Mouse (Mus musculus) G1E (cell line): ENCODE data around the gene Iglon5. TPM values are rescaled to one million over a fixed set of nuclear protein-coding genes. Genes with fewer than 3 reads are reported as not detected.
A peak's percentile ranks its signal among the peaks of the same experiment; 100 is the strongest.

Experiments used
- ATAC-seq: 2 replicates; pipeline ENCODE4 v1.8.0; 2016; ENCODE audit warnings: mild to moderate bottlenecking; ENCODE audit not compliant: insufficient number of reproducible peaks, poor library complexity, low FRiP score, severe bottlenecking; ENCODE audit errors: extremely low read depth
- DNase-seq: peaks from one replicate; pipeline ENCODE4 v3.0.0; 2012; ENCODE audit warnings: low spot score
- H3K27me3 ChIP-seq: 2 replicates; pipeline ENCODE4 v1.6.1; 2012; ENCODE audit warnings: mild to moderate bottlenecking, low read length, inconsistent platforms; ENCODE audit not compliant: insufficient read depth
- H3K36me3 ChIP-seq: replicated peaks from 2 replicates; pipeline ENCODE3; 2012; ENCODE audit warnings: mild to moderate bottlenecking, inconsistent platforms
- H3K4me1 ChIP-seq: 2 replicates; pipeline ENCODE4 v1.6.1; 2012; ENCODE audit warnings: low read depth, low read length, inconsistent platforms, mixed read lengths; ENCODE audit not compliant: insufficient read depth
- H3K4me3 ChIP-seq: 2 replicates; pipeline ENCODE4 v1.5.1; 2012; ENCODE audit warnings: low read depth, mild to moderate bottlenecking, inconsistent platforms, low read length, moderate library complexity, mixed read lengths
- H3K9me3 ChIP-seq: replicated peaks from 2 replicates; pipeline ENCODE4 v1.6.1; 2012; ENCODE audit warnings: inconsistent platforms
- CTCF ChIP-seq: IDR thresholded peaks from 2 replicates; pipeline ENCODE4 v1.5.1; 2012; ENCODE audit warnings: low read depth, low read length, inconsistent platforms, mixed read lengths
- GATA1 ChIP-seq: IDR thresholded peaks from 2 replicates; pipeline ENCODE4 v1.6.1; 2012; ENCODE audit warnings: borderline replicate concordance, low read length, inconsistent platforms, mixed read lengths
- GATA2 ChIP-seq: IDR thresholded peaks from 2 replicates; pipeline ENCODE4 v1.6.1; 2012; ENCODE audit warnings: low read depth, low read length, inconsistent platforms, borderline replicate concordance
- POLR2AphosphoS5 ChIP-seq: IDR thresholded peaks from 2 replicates; pipeline ENCODE4 v1.6.1; 2012; ENCODE audit warnings: low read depth, low read length, inconsistent platforms; ENCODE audit not compliant: insufficient replicate concordance
- TAL1 ChIP-seq: conservative IDR thresholded peaks from 2 replicates; pipeline ENCODE4 v1.6.1; 2012; ENCODE audit warnings: low read depth, low read length, inconsistent platforms, mixed read lengths
- polyA plus RNA-seq: library from polyadenylated mRNA; stranded (reverse); fragments of >175 nt; gene quantifications from 2 replicates; pipeline ENCODE4 v1.2.3, GENCODE M21; 2012
- total RNA-seq, 2 experiments: library from RNA; stranded (forward) in 1 of 2; stranded (reverse) in 1 of 2; fragments of 200-1000 nt in 1 of 2; fragments of >200 nt in 1 of 2; fragmentation: Nextera tagmentation in 1 of 2; gene quantifications; 2 replicates each; pipeline ENCODE4 v1.2.3; 2014 to 2017

Gene Iglon5
- total and polyA plus RNA-seq, 3 experiments, result 0.05 TPM; not detected in 2

DNA sequence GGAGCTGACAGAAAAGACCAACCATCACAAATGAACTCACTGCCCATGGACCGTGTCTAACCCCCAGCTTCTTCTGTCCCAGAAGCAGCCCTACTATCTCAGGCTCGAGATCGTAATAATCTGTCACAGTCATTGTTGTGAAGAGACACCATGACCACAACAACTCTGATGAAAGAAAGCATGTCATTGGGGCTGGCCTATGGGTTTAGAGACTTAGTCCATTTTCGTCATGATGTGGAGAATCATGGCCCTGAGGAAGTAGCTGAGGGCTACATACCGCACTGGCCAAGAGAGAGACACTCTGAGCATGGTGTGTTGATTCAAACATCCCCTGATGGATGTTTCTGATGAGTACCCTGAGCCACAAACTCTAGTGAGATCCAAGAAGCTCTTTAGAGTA is 55.2 kb downstream of the Iglon5 start:
- Histone ChIP-seq H3K4me1 (no peaks in the 10 kb centered on the region), H3K27me3 (peaks cover 58% of the 10 kb centered on the region), H3K4me3 (no peak overlapping the region), H3K36me3 (no peaks in the 10 kb centered on the region), H3K9me3 (no peaks in the 10 kb centered on the region)
- ATAC-seq (no peak), DNase-seq (no peak)
- no peak for TF ChIP-seq GATA1
- TF ChIP-seq TAL1, result no peak
- TF ChIP-seq CTCF, result no peak
- no peak for TF ChIP-seq POLR2AphosphoS5
- no peak for TF ChIP-seq GATA2

GRCm38 (mm10) chr7:43432891-43433290 is 57.0 kb downstream of the Iglon5 start:
- no peak for TF ChIP-seq GATA1
- TF ChIP-seq GATA2, result no peak
- no peak for TF ChIP-seq CTCF
- TF ChIP-seq POLR2AphosphoS5, result no peak
- TF ChIP-seq TAL1, result no peak
- Histone ChIP-seq H3K4me3 (no peak overlapping the region), H3K27me3 (peaks cover 47% of the 10 kb centered on the region), H3K36me3 (no peaks in the 10 kb centered on the region), H3K4me1 (no peaks in the 10 kb centered on the region), H3K9me3 (no peaks in the 10 kb centered on the region)
- DNase-seq (no peak), ATAC-seq (no peak)

GRCm38 (mm10) chr7:43429500-43429899 is 60.4 kb downstream of the Iglon5 start:
- DNase-seq, result no peak
- Histone ChIP-seq H3K4me3 (no peak overlapping the region), H3K27me3 (peaks cover 28% of the 10 kb centered on the region), H3K4me1 (no peaks in the 10 kb centered on the region), H3K9me3 (no peaks in the 10 kb centered on the region), H3K36me3 (no peaks in the 10 kb centered on the region)
- ATAC-seq, result no peak
- TF ChIP-seq POLR2AphosphoS5 (no peak), TAL1 (no peak), CTCF (no peak), GATA1 (no peak), GATA2 (no peak)

GRCm38 (mm10) chr7:43427406-43427805 is 62.5 kb downstream of the Iglon5 start, which contains the start of gene Lim2:
TSS of gene Lim2 (plus strand) at chr7:43427670.
- ATAC-seq, result no peak
- no peaks in the 10 kb centered on the region for H3K4me1 ChIP-seq
- peaks cover 17% of the 10 kb centered on the region; the same call in 1 of the 2 replicates for H3K27me3 ChIP-seq
- no peak within 1 kb of the TSS for H3K4me3 ChIP-seq
- TF ChIP-seq GATA2, result no peak
- no peak for TF ChIP-seq POLR2AphosphoS5
- TF ChIP-seq GATA1, result no peak
- no peak for TF ChIP-seq TAL1
- no peak for TF ChIP-seq CTCF
- no peak for DNase-seq
- no peaks in the 10 kb centered on the region for H3K36me3 ChIP-seq
- no peaks in the 10 kb centered on the region for H3K9me3 ChIP-seq

DNA sequence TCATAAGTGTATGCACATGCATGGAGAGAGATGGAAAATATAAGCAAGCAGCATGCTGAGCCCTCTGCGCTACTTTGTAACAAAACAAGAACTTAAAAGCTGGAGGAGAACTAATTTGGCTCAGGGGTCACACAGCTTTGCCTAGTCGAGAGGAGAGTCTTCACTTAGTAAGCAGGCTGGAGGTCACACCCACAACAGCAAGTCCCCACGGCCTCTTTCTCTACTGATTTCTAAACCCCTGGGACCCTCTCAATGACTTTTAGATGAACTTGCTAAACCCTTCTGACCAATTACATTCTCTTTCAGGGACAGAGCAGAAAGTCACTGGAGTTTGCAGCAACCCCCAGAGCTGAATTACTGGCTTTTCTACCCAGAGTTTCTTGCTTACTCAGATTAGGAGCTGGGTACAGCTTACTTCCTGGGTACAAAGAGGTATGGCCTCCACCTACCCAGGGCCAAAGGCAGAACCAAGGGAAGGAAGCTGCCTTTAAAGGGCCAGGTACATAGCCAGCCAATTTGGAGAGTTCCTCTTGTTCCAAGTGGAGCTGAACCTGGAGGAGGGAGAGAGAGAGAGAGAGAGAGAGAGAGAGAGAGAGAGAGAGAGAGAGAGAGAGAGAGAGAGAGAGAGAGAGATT is 65.8 kb downstream of the Iglon5 start:
- H3K9me3 ChIP-seq, result no peaks in the 10 kb centered on the region
- H3K36me3 ChIP-seq, result no peaks in the 10 kb centered on the region
- no peak for TF ChIP-seq CTCF
- no peak for TF ChIP-seq GATA1
- TF ChIP-seq POLR2AphosphoS5, result no peak
- no peak for TF ChIP-seq GATA2
- TF ChIP-seq TAL1, result no peak
- peaks cover 4% of the 10 kb centered on the region; the same call in 1 of the 2 replicates for H3K27me3 ChIP-seq
- no peaks in the 10 kb centered on the region for H3K4me1 ChIP-seq
- no peak overlapping the region for H3K4me3 ChIP-seq
- no peak for DNase-seq
- ATAC-seq, result no peak

GRCm38 (mm10) chr7:43422995-43423617 is 66.8 kb downstream of the Iglon5 start:
- ATAC-seq (peak; percentile 88), DNase-seq (peak; percentile 61)
- Histone ChIP-seq H3K9me3 (no peaks in the 10 kb centered on the region), H3K36me3 (no peaks in the 10 kb centered on the region), H3K4me1 (no peaks in the 10 kb centered on the region), H3K4me3 (no peak overlapping the region), H3K27me3 (peaks cover under 1% of the 10 kb centered on the region; the same call in 1 of the 2 replicates)
- no peak for TF ChIP-seq GATA1
- peak; percentile 97 for TF ChIP-seq CTCF

Other genes starting within 250 kb of the Iglon5 start
- gene Zfp715, start 176.8 kb downstream of the Iglon5 start, total RNA-seq (2014; fragmentation: Nextera tagmentation), result 16.0 and 21.3 TPM in 2 replicates
- 21.4 and 23.8 TPM in 2 replicates for gene Zfp715, start 176.8 kb downstream of the Iglon5 start, total RNA-seq (2017)
- gene Zfp715, start 176.8 kb downstream of the Iglon5 start, polyA plus RNA-seq, result 1.7 and 3.9 TPM in 2 replicates
- not detected in 2 replicates for gene Siglecf, start 138.7 kb downstream of the Iglon5 start, total RNA-seq (2014; fragmentation: Nextera tagmentation)
- 1.4 and 1.5 TPM in 2 replicates for gene Siglecf, start 138.7 kb downstream of the Iglon5 start, total RNA-seq (2017)
- gene Siglecf, start 138.7 kb downstream of the Iglon5 start, polyA plus RNA-seq, result 0.19 and 0.24 TPM in 2 replicates
- gene Siglecg, start 81.9 kb downstream of the Iglon5 start, total RNA-seq (2014; fragmentation: Nextera tagmentation), result not detected in 2 replicates
- 0.06 and 0.11 TPM in 2 replicates for gene Siglecg, start 81.9 kb downstream of the Iglon5 start, total RNA-seq (2017)
- not detected in 2 replicates for gene Siglecg, start 81.9 kb downstream of the Iglon5 start, polyA plus RNA-seq
- not detected in 2 replicates for gene Lim2, start 62.4 kb downstream of the Iglon5 start, total RNA-seq (2014; fragmentation: Nextera tagmentation)
- not detected in 2 replicates for gene Lim2, start 62.4 kb downstream of the Iglon5 start, total RNA-seq (2017)
- 0.04 TPM in 1 of 2 replicates, not detected in the other for gene Lim2, start 62.4 kb downstream of the Iglon5 start, polyA plus RNA-seq
- not detected in 2 replicates for gene Nkg7, start 53.0 kb downstream of the Iglon5 start, total RNA-seq (2014; fragmentation: Nextera tagmentation)
- gene Nkg7, start 53.0 kb downstream of the Iglon5 start, total RNA-seq (2017), result not detected in 2 replicates
- not detected in 2 replicates for gene Nkg7, start 53.0 kb downstream of the Iglon5 start, polyA plus RNA-seq
- gene Cldnd2, start 49.3 kb downstream of the Iglon5 start, total RNA-seq (2014; fragmentation: Nextera tagmentation), result not detected in 2 replicates
- not detected in 2 replicates for gene Cldnd2, start 49.3 kb downstream of the Iglon5 start, total RNA-seq (2017)
- not detected in 2 replicates for gene Cldnd2, start 49.3 kb downstream of the Iglon5 start, polyA plus RNA-seq
- 75.0 and 92.3 TPM in 2 replicates for gene Etfb, start 46.0 kb downstream of the Iglon5 start, total RNA-seq (2014; fragmentation: Nextera tagmentation)
- gene Etfb, start 46.0 kb downstream of the Iglon5 start, total RNA-seq (2017), result 207 and 218 TPM in 2 replicates
- gene Etfb, start 46.0 kb downstream of the Iglon5 start, polyA plus RNA-seq, result 60.1 and 77.3 TPM in 2 replicates
- 3.5 TPM in 1 of 2 replicates, not detected in the other for gene Gm45233, start 45.9 kb downstream of the Iglon5 start, total RNA-seq (2014; fragmentation: Nextera tagmentation)
- 0.93 TPM in 1 of 2 replicates, not detected in the other for gene Gm45233, start 45.9 kb downstream of the Iglon5 start, total RNA-seq (2017)
- not detected in 2 replicates for gene Gm45233, start 45.9 kb downstream of the Iglon5 start, polyA plus RNA-seq
- gene Vsig10l, start 26.9 kb downstream of the Iglon5 start, total RNA-seq (2014; fragmentation: Nextera tagmentation), result not detected in 2 replicates
- gene Vsig10l, start 26.9 kb downstream of the Iglon5 start, total RNA-seq (2017), result 0.33 and 0.35 TPM in 2 replicates
- gene Vsig10l, start 26.9 kb downstream of the Iglon5 start, polyA plus RNA-seq, result 0.32 and 0.44 TPM in 2 replicates
- gene 4931406B18Rik, start 15.9 kb upstream of the Iglon5 start, total RNA-seq (2014; fragmentation: Nextera tagmentation), result not detected in 2 replicates
- gene 4931406B18Rik, start 15.9 kb upstream of the Iglon5 start, total RNA-seq (2017), result 0.06 and 0.44 TPM in 2 replicates
- not detected in 2 replicates for gene 4931406B18Rik, start 15.9 kb upstream of the Iglon5 start, polyA plus RNA-seq
- gene Cd33, start 54.4 kb upstream of the Iglon5 start, total RNA-seq (2014; fragmentation: Nextera tagmentation), result 0.10 TPM in 1 of 2 replicates, not detected in the other
- 0.41 and 0.60 TPM in 2 replicates for gene Cd33, start 54.4 kb upstream of the Iglon5 start, total RNA-seq (2017)
- gene Cd33, start 54.4 kb upstream of the Iglon5 start, polyA plus RNA-seq, result 0.13 and 0.69 TPM in 2 replicates
- 1.2 and 1.3 TPM in 2 replicates for gene Zfp658, start 72.2 kb upstream of the Iglon5 start, total RNA-seq (2014; fragmentation: Nextera tagmentation)
- gene Zfp658, start 72.2 kb upstream of the Iglon5 start, total RNA-seq (2017), result 1.1 and 1.2 TPM in 2 replicates
- gene Zfp658, start 72.2 kb upstream of the Iglon5 start, polyA plus RNA-seq, result 0.24 and 0.25 TPM in 2 replicates
- 7.0 and 11.0 TPM in 2 replicates for gene Zfp719, start 89.5 kb upstream of the Iglon5 start, total RNA-seq (2014; fragmentation: Nextera tagmentation)
- 6.4 and 7.8 TPM in 2 replicates for gene Zfp719, start 89.5 kb upstream of the Iglon5 start, total RNA-seq (2017)
- gene Zfp719, start 89.5 kb upstream of the Iglon5 start, polyA plus RNA-seq, result 0.07 and 0.12 TPM in 2 replicates
- gene Zfp819, start 117.1 kb upstream of the Iglon5 start, total RNA-seq (2014; fragmentation: Nextera tagmentation), result not detected in 2 replicates
- 0.05 TPM in 1 of 2 replicates, not detected in the other for gene Zfp819, start 117.1 kb upstream of the Iglon5 start, total RNA-seq (2017)
- not detected in 2 replicates for gene Zfp819, start 117.1 kb upstream of the Iglon5 start, polyA plus RNA-seq
- not detected in 2 replicates for gene Ceacam18, start 144.6 kb upstream of the Iglon5 start, total RNA-seq (2014; fragmentation: Nextera tagmentation)
- 0.16 and 0.29 TPM in 2 replicates for gene Ceacam18, start 144.6 kb upstream of the Iglon5 start, total RNA-seq (2017)
- gene Ceacam18, start 144.6 kb upstream of the Iglon5 start, polyA plus RNA-seq, result not detected in 2 replicates
- gene Siglece, start 170.1 kb upstream of the Iglon5 start, total RNA-seq (2014; fragmentation: Nextera tagmentation), result 1.2 TPM in 1 of 2 replicates, not detected in the other
- gene Siglece, start 170.1 kb upstream of the Iglon5 start, total RNA-seq (2017), result 0.05 TPM in 1 of 2 replicates, not detected in the other
- gene Siglece, start 170.1 kb upstream of the Iglon5 start, polyA plus RNA-seq, result not detected in 2 replicates
- 2.5 and 2.7 TPM in 2 replicates for gene Ctu1, start 181.9 kb upstream of the Iglon5 start, total RNA-seq (2014; fragmentation: Nextera tagmentation)
- gene Ctu1, start 181.9 kb upstream of the Iglon5 start, total RNA-seq (2017), result 6.5 and 8.6 TPM in 2 replicates
- gene Ctu1, start 181.9 kb upstream of the Iglon5 start, polyA plus RNA-seq, result 14.9 and 20.9 TPM in 2 replicates
- not detected in 2 replicates for gene Klk14, start 200.3 kb upstream of the Iglon5 start, total RNA-seq (2014; fragmentation: Nextera tagmentation)
- not detected in 2 replicates for gene Klk14, start 200.3 kb upstream of the Iglon5 start, total RNA-seq (2017)
- not detected in 2 replicates for gene Klk14, start 200.3 kb upstream of the Iglon5 start, polyA plus RNA-seq
- gene Klk13, start 222.5 kb upstream of the Iglon5 start, total RNA-seq (2014; fragmentation: Nextera tagmentation), result not detected in 2 replicates
- 0.27 TPM in 1 of 2 replicates, not detected in the other for gene Klk13, start 222.5 kb upstream of the Iglon5 start, total RNA-seq (2017)
- not detected in 2 replicates for gene Klk13, start 222.5 kb upstream of the Iglon5 start, polyA plus RNA-seq